Mouse (Mus musculus): ENCODE results near the gene Olfr867. TPM values are rescaled to one million over a fixed set of nuclear protein-coding genes. Genes with fewer than 3 reads are reported as not detected.

The Olfr867 gene
- not detected in 2 replicates for polyA plus RNA-seq (2016; fragmentation: Nextera tagmentation; extraction: Ambion mirVana)

DNA sequence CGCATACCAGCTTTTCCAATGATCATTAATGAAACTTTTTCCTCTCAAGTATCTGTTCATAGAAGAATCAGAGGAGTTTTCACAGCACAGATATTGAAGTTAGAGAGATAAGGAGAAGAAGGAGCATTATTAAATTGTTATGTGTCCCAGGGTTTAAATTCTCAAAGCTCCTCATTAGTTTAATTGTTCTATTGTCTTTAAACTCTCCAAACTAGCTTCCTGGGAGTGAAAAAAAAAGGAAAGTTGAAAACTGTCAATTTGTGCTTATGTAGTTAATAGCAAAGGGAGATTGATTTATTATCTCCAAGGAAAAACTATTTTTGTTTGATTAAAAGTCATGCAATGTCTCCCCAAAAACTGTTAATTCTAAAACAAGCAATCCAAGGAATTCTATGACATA lies at the start of gene Olfr867:
Olfr867 (minus strand) TSS at position 101 of the 400 bp plus-strand sequence.
- 81% methylated on average over 1 of the region's 1 CpGs for WGBS
- H3K27me3 ChIP-seq (ENCODE audit: low read depth, poor library complexity, severe bottlenecking): no peaks in the 10 kb centered on the region
- H3K4me3 ChIP-seq: no peak within 1 kb of the TSS
- H3K4me1 ChIP-seq: no peaks in the 10 kb centered on the region
- H3K27ac ChIP-seq (replicated peaks): no peak within 1 kb of the TSS
- no peak for DNase-seq (ENCODE audit: low spot score)
- peaks cover 27% of the 10 kb centered on the region; the same call in 1 of the 2 replicates for H3K9me3 ChIP-seq (replicated peaks)
- no peaks in the 10 kb centered on the region for H3K36me3 ChIP-seq

- H3K27ac ChIP-seq (replicated peaks): no peak within 1 kb of the TSS
- H3K27me3 ChIP-seq (ENCODE audit: low read depth, poor library complexity, severe bottlenecking): no peaks in the 10 kb centered on the region
- 50% methylated on average over 2 of the region's 2 CpGs for WGBS
- no peaks in the 10 kb centered on the region for H3K36me3 ChIP-seq
- H3K9me3 ChIP-seq (replicated peaks): peaks cover 25% of the 10 kb centered on the region
- no peak for DNase-seq (ENCODE audit: low spot score)
- H3K4me1 ChIP-seq: no peaks in the 10 kb centered on the region
- no peak within 1 kb of the TSS for H3K4me3 ChIP-seq
Observed at GRCm38 (mm10) chr9:20098326-20098725, 41.0 kb upstream of the Olfr867 start, which contains the start of gene Olfr868. Gene Olfr868 (plus strand): TSS chr9:20098626.

DNA sequence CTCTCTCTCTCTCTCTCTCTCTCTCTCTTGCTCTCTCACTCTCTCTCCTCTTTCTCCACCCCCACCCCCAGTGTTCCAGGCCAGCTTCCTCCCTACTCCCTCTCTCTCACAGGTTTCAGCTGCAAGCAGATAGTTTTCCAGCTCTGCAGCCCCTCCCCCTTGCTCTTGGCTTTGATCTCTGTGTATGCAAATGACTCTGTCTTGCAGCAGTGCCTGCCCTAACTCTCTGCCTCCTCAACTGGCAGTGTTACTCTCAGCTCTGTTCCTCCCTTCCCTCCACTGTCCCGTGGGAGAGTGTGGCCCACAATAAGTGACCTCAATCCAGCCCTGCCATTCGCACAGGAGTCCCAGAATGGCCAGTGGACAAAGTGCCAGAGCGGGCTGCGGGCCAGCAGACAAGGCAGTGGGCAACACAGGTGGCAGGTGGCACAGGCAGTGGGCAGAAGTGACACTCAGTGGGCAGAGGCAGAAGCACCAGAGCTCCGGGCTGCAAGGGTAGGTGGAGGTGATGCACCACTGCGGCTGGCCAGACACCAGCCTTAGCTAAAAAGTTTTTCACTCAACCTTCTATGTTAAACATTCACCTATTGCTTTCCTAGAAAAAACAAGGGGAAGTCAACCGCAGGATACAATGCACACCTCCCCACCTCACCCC lies 16.3 kb upstream of the Olfr867 start:
- no peaks in the 10 kb centered on the region for H3K27me3 ChIP-seq (ENCODE audit: low read depth, poor library complexity, severe bottlenecking)
- H3K36me3 ChIP-seq: no peaks in the 10 kb centered on the region
- no peak for DNase-seq (ENCODE audit: low spot score)
- no peak overlapping the region for H3K27ac ChIP-seq (replicated peaks)
- H3K4me1 ChIP-seq: no peaks in the 10 kb centered on the region
- peaks cover 73% of the 10 kb centered on the region for H3K9me3 ChIP-seq (replicated peaks)
- 65% methylated on average over 7 of the region's 7 CpGs for WGBS
- H3K4me3 ChIP-seq: no peak overlapping the region

DNA sequence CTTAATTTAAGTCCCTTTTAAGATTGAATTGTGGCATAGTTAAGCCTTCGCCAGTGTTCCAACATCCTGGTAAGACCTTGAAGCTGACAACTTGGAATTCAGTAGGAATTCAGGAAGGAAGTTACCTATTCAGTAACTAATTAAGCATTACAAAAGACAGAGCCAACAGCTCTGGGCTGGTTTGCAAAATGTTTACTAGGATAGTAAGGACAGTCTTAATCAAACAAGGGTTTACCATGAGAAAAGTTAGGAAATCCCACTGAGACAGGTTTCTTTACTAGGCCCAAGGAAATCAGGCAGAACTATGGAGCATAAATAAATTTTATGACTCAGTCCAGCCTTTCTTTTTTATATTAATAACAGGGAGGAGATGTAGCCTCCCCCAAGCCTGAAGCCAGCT lies 13.9 kb upstream of the Olfr867 start:
- H3K27ac ChIP-seq (replicated peaks): no peak overlapping the region
- WGBS: 95% methylated on average over 1 of the region's 1 CpGs
- H3K4me1 ChIP-seq: no peaks in the 10 kb centered on the region
- H3K4me3 ChIP-seq: no peak overlapping the region
- H3K9me3 ChIP-seq (replicated peaks): peaks cover 56% of the 10 kb centered on the region
- DNase-seq (ENCODE audit: low spot score): no peak
- no peaks in the 10 kb centered on the region for H3K36me3 ChIP-seq
- no peaks in the 10 kb centered on the region for H3K27me3 ChIP-seq (ENCODE audit: low read depth, poor library complexity, severe bottlenecking)

DNA sequence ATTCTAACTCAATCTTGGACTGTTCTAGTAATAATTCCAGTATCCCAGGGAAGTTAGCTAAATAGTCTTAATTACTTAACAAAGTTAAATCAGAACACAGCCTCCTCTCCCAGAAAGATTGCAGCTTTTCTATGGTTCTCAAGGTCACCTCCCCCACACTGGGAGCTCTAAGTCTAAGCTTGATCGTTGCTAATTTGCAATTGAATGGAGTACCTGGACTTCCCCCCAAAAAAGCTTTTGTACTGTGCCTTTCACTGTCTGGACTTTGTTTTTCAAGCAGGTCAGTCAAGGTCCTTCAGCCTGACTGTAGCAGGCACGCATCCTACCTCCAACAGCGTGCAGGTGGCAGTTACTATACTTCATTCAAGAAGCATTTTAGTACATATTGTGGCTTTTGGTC lies 12.9 kb upstream of the Olfr867 start:
- Histone ChIP-seq H3K36me3 (no peaks in the 10 kb centered on the region), H3K4me3 (no peak overlapping the region), H3K27ac (replicated peaks) (no peak overlapping the region), H3K4me1 (no peaks in the 10 kb centered on the region), H3K9me3 (replicated peaks) (peaks cover 49% of the 10 kb centered on the region), H3K27me3 (ENCODE audit: low read depth, poor library complexity, severe bottlenecking) (no peaks in the 10 kb centered on the region)
- no peak for DNase-seq (ENCODE audit: low spot score)
- 73% methylated on average over 3 of the region's 3 CpGs for WGBS

- H3K27me3 ChIP-seq (ENCODE audit: low read depth, poor library complexity, severe bottlenecking): no peaks in the 10 kb centered on the region
- no peaks in the 10 kb centered on the region for H3K36me3 ChIP-seq
- 81% methylated on average over 3 of the region's 3 CpGs for WGBS
- no peak overlapping the region for H3K4me3 ChIP-seq
- H3K9me3 ChIP-seq (replicated peaks): peaks cover 56% of the 10 kb centered on the region
- DNase-seq (ENCODE audit: low spot score): no peak
- H3K27ac ChIP-seq (replicated peaks): no peak overlapping the region
- H3K4me1 ChIP-seq: no peaks in the 10 kb centered on the region
Observed at GRCm38 (mm10) chr9:20047964-20048363, 9.4 kb downstream of the Olfr867 start.

DNA sequence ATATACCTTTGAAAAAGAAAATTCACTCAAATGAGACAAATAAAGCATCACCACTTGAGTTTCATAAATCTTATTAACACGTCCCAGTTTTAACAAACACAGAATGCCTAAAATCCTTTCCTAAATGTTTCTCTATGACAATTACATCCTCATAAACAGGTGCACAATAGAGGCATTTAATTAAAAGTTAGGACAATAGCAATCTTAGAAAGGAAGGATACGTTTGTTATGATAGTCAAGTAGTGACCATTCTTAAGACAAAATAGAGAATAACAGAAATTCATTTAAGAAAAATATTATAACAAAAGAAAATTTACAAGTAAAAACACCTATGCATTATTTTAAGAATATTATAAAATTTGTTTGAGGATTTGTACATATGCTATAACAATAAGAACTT lies 29.4 kb downstream of the Olfr867 start, which contains the start of gene Olfr866:
Olfr866 (minus strand) TSS at position 101 of the 400 bp plus-strand sequence.
- Histone ChIP-seq H3K4me3 (no peak within 1 kb of the TSS), H3K27me3 (ENCODE audit: low read depth, poor library complexity, severe bottlenecking) (no peaks in the 10 kb centered on the region), H3K4me1 (no peaks in the 10 kb centered on the region), H3K9me3 (replicated peaks) (peaks cover 19% of the 10 kb centered on the region; the same call in 1 of the 2 replicates), H3K27ac (replicated peaks) (no peak within 1 kb of the TSS), H3K36me3 (no peaks in the 10 kb centered on the region)
- 86% methylated on average over 2 of the region's 2 CpGs for WGBS
- no peak for DNase-seq (ENCODE audit: low spot score)

Small RNA genes within 50 kb of the gene (microRNA-seq; reads per million reads assigned to microRNA genes)
- not detected for gene Gm26231
- gene Gm44395: not detected

Other genes starting within 250 kb of the Olfr867 start
- gene Olfr860, start 207.8 kb downstream of the Olfr867 start, polyA plus RNA-seq (2016; fragmentation: Nextera tagmentation; extraction: Ambion mirVana): not detected in 2 replicates
- not detected in 2 replicates for gene Olfr862, start 169.6 kb downstream of the Olfr867 start, polyA plus RNA-seq (2016; fragmentation: Nextera tagmentation; extraction: Ambion mirVana)
- gene Olfr77, start 140.7 kb downstream of the Olfr867 start, polyA plus RNA-seq (2016; fragmentation: Nextera tagmentation; extraction: Ambion mirVana): 0.12 and 0.15 TPM in 2 replicates
- gene Olfr866, start 29.5 kb downstream of the Olfr867 start, polyA plus RNA-seq (2016; fragmentation: Nextera tagmentation; extraction: Ambion mirVana): not detected in 2 replicates
- gene Olfr868, start 41.1 kb upstream of the Olfr867 start, polyA plus RNA-seq (2016; fragmentation: Nextera tagmentation; extraction: Ambion mirVana): not detected in 2 replicates
- not detected in 2 replicates for gene Olfr869, start 71.4 kb upstream of the Olfr867 start, polyA plus RNA-seq (2016; fragmentation: Nextera tagmentation; extraction: Ambion mirVana)
- not detected in 2 replicates for gene Olfr870, start 116.5 kb upstream of the Olfr867 start, polyA plus RNA-seq (2016; fragmentation: Nextera tagmentation; extraction: Ambion mirVana)
- gene Olfr871, start 154.6 kb upstream of the Olfr867 start, polyA plus RNA-seq (2016; fragmentation: Nextera tagmentation; extraction: Ambion mirVana): not detected in 2 replicates
- not detected in 2 replicates for gene Olfr872, start 179.6 kb upstream of the Olfr867 start, polyA plus RNA-seq (2016; fragmentation: Nextera tagmentation; extraction: Ambion mirVana)
- gene Olfr39, start 224.8 kb upstream of the Olfr867 start, polyA plus RNA-seq (2016; fragmentation: Nextera tagmentation; extraction: Ambion mirVana): not detected in 2 replicates
- gene Olfr873, start 241.0 kb upstream of the Olfr867 start, polyA plus RNA-seq (2016; fragmentation: Nextera tagmentation; extraction: Ambion mirVana): not detected in 2 replicates